Mouse (Mus musculus) testis, postnatal 14 days (tissue): ENCODE measurements around the gene Pcca.
A peak's percentile ranks its signal among the peaks of the same experiment; 100 is the strongest.

Experiments used
- DNase-seq: peaks from one replicate; pipeline ENCODE4 v3.0.0; 2021; ENCODE audit warnings: low spot score

The Pcca gene

DNA sequence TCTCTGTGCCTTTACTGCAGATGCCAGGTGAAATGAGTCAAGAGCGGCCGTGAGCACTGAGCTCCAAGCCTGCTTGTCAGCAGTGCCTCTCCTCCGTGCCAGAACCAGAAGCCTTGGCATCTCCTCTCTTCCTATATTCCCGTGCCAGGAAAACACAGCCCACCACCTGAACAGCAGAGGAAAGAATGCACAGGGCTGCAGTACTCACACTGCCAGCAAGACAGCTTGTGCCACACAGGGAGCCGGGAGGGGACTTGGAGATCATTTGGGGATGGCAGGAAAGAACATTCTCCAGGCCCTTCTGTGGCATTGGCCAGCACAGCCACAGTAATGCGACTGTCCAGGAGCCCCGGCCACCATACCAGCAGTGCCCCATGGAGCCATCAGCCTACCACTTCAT, 351.8 kb downstream of the Pcca start:
- DNase-seq = no peak

DNA sequence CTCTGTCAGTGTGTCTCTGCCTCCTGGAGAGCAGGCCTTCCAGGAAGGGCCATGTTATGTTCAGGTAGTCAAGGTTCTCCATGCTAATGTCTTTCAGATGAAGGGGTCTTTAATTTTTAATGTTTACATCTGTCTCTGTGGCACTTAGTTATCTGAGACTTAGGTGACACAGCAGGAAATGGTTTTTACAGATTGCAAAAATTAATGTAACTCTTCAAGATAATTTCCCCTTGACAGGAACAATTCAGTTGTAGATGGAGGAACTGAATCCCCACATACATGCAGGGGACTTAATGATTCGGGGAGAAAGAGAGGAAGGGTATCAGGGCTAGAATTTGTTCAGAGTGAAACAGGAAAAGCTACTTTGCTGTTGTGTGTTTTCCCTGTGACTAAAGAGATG, 353.2 kb downstream of the Pcca start:
- no peak for DNase-seq

DNA sequence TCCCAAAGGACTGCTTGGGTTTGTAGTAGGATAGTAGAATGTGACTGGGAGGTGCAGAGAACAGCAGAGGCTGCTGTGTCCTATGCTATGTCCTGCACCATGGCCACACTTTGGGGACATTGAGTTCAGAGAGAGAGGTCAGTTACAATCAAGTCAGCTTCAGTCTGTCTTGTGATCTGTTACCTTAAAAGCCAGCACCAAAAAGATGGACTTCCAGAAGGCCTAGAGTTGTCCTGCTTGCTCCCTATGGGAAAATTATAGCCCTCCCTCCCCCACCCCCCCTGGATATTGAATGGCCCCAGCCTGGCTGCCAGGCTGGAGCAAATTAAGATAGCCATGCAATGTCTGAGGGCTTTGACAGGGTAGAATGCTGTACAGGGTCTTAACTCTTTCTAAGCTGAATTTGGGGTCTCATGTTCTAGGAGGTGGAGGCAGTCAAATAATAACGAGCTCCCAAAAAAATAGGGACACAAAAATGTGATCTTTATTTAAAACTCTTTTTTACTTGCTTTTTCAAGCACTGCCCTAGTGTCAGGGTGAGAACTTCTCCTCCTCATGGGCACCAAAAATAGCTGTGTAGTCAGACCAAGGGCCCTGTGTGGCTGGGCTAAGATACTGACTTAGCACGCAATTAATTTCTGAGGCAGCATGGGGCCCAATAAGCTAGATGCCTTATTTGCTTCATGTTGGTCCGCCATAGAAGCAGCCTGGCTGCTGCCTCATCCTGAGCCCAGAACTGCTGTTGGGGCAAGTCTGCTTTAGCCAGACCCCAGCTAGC, 353.8 kb downstream of the Pcca start:
- no peak for DNase-seq

DNA sequence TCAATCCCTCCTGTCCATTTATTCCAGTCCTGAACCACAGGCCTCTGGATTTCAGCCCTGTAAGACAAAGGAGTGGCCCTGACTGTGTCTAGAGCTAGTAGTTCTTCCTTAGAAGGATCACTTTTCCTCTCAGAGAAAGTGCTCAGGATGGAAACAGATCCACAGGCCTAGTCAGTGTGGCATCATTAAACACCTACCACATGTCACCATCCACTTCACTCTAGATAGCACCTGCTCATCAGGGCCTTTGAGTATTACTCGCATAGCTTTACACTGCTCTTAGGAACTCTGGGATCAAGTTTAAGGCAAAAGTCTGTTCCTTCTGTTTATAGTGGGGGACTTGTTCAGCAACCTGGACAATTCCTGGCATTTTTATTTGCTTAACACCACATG, 354.4 kb downstream of the Pcca start:
- DNase-seq = no peak

DNA sequence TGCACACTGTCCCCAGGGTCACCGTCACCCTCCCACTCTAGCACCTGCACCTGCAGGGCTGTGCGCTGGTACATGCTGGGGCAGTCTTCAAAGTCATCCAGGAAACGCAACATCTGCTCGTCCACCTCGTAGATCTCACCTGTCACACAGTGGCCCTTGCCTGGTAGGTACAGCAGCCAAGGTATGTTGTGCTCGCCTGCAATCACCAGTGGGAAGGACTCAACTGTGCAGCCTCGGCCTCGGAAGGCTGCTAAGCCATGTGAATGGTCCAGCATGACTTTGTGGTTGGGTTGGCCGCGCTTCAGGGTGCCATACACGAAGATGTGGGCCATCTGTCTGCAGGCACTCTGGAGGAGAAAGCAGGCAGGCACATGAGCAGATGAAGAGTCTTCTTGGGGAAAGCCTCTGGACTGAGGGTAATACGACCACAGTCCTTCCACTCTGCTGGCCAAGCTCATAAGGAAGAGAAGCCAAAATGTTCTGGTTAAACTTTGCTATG, 357.4 kb downstream of the Pcca start:
- no peak for DNase-seq

DNA sequence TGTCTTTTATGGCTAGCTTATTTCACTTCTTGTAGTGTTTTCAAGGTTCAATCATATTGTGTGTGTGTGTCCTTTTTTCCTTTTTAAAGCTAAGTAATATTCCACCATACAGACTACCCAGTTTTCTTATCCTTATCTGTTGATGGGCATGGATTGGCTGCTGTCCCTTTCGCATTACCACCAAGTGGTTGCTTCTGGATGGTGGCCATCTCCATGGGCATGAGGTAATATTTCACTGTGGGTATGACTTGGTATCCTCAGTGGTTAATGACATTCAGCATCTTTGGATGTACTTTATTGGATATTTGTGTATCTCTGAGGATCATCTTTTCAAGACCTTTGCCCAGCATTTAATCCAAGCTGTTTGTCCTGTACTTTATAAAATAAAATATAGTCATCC, 362.0 kb downstream of the Pcca start:
- no peak for DNase-seq

DNA sequence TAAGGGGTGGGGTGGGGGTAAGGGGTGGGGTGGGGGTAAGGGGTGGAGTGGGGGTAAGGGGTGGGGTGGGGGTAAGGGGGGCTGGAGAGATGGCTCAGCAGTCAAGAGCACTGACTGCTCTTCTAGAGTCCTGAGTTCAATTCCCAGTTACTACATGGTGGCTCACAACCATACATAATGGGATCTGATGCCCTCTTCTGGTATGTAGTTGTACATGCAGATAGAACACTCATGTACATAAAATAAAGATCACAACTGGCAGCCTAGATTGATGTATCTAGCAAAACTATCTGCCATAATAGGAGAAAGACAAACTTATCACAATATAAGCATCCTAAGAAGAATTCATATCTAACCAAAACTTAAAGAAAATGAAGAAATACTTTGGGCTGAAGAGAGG, 364.4 kb downstream of the Pcca start:
- DNase-seq = no peak

DNA sequence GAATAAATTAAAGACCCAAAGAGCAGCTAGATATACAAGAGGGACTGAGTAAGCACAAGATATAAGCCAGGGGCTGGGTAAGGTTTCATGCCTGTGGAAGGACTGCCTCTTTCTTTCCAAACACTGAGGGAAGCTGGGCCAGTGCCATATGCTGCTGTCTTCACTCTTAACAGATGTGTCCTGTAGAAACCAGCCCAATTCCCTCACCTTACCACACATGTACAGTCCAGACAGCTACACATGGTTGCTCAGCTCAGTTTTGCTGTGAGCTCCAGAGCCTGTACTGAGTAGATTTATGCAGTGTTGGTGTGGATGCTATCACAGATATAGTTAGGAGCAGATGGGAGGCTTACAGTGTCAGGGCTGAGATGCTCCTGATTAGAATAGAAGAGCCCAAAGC, 366.6 kb downstream of the Pcca start:
- no peak for DNase-seq

DNA sequence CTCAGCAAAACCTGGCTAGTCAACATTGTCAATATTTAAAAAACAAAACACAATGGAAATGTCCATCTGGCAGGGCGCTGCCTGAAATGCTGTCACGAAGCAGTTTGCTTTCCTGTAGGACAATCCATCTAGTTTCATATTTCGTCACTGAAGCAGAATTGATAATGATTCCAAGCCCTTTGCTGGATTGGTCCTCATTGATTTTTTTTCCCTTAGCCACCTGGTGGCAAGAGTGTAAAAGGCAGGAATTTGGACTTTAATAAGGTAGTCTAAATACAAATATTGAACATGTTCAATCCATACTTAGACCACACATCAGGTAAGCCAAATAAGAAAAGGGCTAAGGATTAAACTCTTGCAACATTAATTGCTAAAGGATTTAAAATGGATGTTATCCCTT, 367.1 kb downstream of the Pcca start:
- no peak for DNase-seq

DNA sequence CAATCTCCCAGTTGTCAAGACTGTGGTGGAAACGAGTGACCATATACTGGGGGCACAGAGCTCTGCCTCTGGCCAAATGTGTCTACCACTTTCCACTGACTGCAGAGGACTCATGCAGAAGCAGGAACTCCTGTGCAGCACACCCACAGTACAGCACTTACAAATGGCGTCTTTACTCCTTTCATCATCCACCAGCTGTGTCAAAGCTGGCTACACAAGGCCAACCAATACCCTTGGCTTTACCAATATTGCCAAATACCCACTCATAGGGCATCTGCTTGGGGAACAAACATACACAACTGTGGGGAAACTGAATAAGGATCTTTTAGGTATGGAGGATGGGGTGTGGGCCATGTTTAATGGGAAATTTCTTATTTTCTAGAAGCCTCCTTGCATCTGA, 367.6 kb downstream of the Pcca start:
- no peak for DNase-seq

DNA sequence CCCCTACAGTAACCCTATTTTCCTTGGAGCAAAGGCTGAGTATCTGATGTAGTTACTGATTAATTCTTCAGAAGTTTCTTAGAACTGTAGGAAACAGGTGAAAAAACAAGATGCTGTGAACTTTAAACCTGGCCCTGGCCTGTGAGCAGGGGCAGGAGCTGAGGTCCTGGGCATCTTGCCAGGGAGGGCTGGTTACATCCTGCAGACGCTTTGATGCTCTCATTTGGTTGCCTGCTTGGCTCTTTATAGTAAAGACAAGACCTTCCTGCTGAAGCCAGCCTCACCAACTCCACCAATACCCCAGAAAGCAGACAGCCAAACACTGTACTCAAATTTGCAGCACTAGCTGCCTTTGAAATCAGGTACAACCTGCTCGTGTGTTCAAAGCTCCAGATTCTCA, 368.0 kb downstream of the Pcca start:
- peak; percentile 14 for DNase-seq

DNA sequence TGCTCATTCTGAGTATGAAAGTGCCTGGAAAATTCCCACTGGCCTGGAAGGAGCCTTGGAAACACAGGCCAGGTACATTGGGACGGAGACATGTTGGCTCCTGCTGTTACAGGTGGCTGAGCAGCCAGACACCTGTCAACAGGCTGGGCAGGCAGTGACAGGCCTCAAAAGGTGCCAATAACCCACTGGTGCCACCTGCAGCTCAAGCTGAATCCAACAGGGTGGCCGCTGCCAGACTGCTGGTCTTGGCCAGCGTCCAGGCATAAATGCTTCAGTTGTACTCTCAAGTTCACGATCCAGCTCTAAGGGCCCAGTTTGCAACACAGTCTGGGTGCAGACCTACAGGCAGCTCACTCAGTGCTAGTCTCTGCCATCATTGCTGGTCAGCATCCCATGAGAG, 368.8 kb downstream of the Pcca start:
- DNase-seq = peak; percentile 21

DNA sequence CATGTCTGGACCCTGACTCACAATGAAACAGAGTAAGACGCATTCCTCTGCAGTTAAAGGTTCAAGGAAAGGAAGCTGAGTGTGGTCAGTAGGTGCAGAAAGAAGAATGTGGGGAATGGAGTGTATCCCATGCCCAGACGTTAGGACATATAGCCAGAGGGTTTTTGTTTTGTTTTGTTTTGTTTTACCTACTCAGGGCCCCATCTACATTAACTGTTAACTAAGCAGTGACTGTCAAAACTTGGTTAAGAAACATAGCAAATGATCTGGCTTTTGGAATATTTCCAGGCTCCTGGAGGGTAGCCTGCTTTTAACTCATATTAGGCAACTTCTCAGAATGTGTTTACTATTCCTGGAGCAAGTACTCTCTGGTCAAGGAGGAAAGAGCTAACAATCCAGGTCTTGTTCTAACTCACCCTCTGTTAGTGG, 369.8 kb downstream of the Pcca start:
- DNase-seq = no peak

DNA sequence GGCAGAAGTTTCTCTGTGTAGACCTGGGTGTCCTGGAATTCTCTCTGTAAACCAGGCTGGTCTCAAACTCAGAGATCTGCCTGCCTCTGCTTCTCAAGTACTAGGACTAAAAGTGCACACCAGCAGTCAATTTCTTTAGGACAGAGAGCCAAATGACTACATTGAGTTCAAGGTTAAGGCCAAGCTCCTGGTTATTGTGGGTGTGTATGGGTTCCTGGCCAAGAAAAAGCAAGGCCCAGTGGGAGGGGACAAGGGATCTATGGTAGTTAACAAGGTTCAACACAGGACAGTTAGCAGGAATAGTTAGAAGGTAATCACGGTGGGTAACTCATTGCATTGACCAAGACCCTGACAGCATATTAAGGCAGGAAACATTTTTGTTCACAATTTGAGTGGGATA, 370.9 kb downstream of the Pcca start:
- DNase-seq = no peak

DNA sequence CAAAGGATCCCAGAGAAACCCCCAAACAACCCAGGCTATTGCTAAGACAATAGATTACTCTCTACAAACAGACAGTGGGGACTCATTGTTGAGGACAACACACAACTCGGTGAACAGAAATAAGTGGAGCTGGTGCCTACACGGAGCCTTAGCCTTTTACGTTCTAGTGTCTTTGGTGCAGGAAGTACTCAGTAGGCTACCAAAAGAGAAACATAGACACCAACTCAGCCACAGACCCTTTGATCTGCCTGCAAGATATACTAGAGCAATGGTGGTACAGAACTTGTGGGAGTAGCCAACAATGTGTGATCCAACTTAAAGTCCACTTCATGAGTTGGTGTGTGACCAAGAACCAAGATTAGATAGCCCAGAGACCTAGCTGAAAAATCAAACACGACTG, 374.0 kb downstream of the Pcca start:
- DNase-seq = no peak

DNA sequence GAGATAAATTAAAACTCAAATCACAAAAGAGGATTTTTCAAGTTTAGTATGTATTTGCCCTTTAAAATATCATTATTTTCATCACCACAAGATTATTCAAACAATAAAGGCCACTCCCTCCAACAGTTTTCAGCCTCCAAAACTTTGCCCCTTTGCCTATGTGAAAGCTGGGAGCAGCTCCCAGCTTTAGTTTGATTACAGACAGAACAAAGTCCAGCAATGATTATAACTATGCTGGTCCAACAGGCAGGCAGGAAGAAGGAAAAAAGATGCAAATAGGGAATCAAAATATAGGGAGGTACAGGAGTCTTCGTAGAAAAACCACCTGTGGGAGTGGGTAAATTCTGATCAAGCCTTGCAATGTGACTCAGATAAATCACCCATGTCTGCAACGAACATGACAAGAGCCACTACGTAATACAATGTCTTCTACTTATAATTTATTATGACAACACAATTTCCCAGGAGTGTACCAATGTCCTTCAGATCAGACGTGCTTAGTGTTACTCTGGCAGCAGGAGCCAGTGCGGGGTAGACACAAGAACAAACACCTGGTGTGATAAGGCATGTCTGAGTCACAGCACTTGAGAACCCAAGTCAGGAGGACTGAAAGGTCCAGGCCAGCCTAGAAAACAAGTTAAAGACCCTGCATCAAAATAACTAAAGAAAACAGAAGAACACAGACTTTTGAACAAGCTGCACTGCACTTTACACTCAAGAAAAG, 375.4 kb downstream of the Pcca start:
- DNase-seq = no peak

DNA sequence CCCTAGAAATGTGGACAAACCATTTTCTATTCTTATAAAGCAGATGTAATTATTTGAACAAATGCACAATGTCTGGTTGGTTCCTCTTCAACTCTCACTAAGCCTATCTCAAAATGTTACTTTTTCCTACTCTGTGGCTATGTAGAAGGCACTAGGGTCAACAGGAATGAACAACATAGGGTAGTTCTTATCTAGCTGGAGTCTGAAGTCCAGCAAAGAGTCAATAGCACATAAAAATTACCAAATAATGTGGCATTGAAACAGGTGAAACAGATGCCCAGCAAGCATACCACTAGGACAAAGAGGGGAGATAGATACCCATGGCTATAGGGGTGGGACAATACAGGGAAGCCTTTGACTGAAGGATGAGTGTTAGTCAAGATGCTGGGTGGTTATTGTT, 377.1 kb downstream of the Pcca start:
- no peak for DNase-seq

DNA sequence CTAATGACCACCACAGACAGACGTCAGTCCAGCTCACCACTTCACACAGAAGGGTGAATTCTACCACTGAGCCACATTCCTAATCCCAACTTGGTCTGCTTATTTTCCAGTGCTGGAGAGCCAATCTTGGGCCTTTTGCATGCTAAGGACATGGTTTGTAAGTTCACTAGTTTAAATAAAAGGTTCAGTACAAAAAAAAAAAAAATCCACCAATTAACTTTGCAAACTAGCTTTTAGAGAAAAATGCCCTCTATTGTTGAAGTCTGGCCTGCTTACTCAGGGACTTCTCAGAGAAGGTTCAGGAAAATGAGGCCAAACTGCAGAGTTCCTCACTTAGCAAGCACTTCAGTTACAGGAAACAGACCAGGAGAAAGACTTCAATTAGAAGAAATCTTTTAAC, 378.0 kb downstream of the Pcca start:
- DNase-seq = no peak

DNA sequence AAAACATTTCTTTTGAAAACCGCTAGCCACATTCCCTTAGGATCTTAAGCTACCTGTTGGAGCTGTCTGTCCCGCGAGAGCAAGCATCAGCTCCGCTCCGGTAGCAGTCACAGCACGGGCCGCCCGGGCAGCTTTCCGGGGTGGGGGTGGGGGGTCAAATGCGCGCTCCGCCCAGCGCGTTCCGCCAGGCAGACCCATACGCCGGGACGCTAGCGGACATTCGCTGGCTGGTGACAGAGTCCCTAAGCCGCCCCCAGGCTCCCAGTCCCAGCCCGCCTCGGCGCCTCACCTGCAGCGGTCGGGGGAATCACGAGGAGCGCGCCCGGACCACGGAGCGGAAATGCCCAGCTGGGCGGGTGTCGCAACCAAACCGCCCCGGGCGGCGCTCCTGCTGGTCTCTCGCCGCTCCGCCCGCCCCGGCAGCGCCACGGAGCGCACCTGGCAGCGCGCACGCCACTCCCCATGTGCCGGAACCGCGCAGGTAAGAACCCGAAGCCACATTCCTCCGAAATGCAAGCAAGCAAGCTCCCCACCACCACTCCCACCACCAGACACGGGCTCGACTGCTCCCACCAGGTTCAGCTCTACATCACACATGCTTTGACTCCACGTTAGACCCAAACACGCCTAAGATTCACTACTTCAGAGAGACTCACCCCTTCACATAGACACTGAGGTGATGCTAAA, 378.8 kb downstream of the Pcca start:
- peak; percentile 86 for DNase-seq

DNA sequence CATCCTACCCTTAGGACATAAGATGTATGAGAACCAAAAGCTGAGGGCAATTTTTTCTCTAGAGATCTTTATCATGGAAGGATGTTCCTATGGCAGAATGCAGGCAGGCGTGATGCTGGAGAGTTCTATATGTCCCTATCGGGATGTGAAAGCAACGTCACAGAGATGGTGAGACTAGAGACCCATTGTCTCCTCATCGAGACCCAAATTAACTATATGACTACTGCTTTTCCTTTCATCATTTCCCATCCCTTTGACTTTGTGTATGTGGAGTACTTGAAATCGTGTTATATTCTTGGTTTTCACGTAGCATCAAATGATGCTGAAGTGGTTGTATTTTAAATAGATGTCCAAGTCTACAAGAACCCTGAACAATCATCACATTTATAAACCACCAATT, 379.5 kb downstream of the Pcca start, which contains the start of gene Ggact:
Gene Ggact (minus strand): TSS at position 101 of the 400 bp plus-strand sequence.
- no peak for DNase-seq

DNA sequence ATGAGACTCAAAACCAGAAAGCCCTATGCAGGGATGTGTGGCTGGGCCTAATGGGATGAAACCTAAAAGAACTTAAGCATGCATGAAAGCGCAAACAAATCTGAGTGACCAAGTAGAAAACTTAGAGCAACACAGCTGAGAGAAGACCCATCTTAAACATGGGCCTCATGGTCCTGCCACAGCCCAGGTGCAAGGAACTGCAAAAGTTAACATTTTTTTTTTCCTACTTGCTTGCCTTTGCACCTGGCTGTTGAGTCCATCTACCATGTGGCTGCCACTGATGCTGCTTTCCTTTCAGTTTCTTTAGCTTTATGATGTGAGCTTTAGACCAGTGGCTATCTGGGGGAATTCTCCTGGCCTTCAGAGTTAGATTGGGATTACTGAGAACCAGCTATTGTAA, 383.6 kb downstream of the Pcca start:
- DNase-seq = no peak

DNA sequence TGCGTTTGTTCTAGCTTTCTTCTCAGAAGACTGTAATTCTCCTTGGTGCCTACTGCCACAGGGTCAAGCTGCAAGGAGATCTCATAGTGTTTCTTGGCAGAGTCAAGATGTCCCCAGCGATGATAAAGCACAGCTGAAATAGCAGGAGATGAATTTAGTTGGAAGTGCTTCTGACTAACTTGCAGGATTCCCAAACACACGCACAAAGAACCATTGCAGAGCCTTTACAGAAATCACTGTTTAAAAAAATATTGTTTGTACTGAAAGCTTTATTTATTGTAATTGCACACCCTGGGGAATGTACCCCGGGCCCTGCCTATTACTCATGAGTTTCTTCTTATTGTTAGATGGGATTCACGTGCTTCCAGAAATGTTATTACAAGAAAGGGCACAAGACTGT, 385.9 kb downstream of the Pcca start:
- no peak for DNase-seq

DNA sequence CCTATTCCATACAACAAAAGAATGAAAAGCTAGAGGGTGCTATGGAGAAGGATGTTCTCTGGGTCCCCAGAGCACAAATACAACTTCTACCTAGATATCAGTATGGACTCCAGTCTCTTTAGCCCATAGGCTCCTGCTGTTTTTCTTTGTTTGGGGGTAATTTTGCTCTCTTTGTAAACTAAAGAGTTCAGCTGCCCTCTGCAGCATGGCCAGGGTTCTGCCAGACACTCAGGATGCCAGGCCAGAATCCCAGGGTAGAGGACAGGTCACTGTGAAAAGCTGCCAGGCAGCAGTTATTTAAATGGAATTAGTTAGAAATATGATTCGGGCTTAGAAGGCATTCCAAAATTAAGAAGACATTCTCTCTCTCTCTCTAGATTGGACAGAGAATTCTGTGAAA, 402.3 kb downstream of the Pcca start:
- DNase-seq = no peak
